Mouse (Mus musculus): ENCODE results near the gene Mbd6.

DNA sequence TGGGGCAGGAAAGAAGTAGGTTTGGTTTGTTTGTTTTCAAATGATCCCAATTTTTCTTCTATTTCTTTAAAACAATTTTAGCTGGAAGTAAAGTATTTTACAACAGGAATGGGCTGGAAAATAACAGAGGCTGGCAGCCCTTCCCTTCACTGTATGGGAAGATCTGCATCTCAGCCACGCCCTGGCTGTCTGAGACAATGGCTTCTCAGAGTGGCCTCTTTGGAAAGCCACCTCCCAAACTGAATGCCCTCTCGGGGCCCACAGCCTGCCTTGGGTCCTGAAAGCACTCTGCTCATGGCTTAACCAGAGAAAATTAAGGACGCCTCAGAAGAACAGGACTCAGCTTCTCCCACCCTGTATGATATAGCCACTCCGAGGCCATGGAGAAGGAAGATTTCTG lies 18.9 kb downstream of the Mbd6 start:
- no peak for TF ChIP-seq GATA1 (IDR thresholded peaks at IDR 0.05; ENCODE audit: borderline replicate concordance, low read length)
- no peak for TF ChIP-seq CTCF (IDR thresholded peaks at IDR 0.05; ENCODE audit: low read depth, low read length)
- TF ChIP-seq GATA2 (IDR thresholded peaks at IDR 0.05; ENCODE audit: borderline replicate concordance, low read depth, low read length) = no peak
- TF ChIP-seq TAL1 (conservative IDR thresholded peaks at IDR 0.05; ENCODE audit: low read depth, low read length) = no peak
- no peak for TF ChIP-seq POLR2AphosphoS5 (IDR thresholded peaks at IDR 0.05; ENCODE audit: insufficient replicate concordance, low read depth, low read length)
